Mouse (Mus musculus): Measurements from ENCODE around the gene Cluh.

DNA sequence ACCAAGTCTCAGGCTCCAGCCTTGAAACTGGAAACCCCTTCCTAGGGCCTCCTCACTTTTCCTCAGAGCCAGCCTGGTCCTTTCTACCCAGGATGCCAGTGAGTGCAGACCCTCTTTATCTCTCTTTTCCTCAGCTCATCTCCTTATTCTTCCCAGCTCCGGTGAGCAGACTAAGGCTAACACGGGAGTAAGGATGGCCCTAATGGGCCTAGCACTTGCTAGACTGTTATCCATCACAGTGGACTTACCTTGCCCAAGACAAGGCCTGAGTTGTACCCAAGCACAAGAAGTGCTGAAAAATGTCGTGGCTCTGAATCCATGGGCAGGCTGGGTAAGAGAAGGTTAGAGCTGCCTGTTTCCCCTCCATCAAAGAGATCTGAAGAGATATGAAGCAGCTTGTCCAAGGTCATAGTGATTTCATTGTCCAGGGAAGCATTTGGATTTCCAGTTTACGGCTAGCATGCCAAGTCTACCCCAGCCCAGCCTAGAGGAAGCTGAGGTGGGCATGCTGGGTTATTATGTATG lies 1.3 kb downstream of the Cluh start:
- TF ChIP-seq CHD2 (IDR thresholded peaks at IDR 0.05; ENCODE audit: low read depth, low read length) (no peak), ZC3H11A (IDR thresholded peaks at IDR 0.05; ENCODE audit: borderline replicate concordance, low read depth, low read length) (no peak), HCFC1 (IDR thresholded peaks at IDR 0.05; ENCODE audit: borderline replicate concordance, insufficient read depth, low read length) (no peak), ZNF384 (IDR thresholded peaks at IDR 0.05; ENCODE audit: low read depth, low read length) (no peak), MAFK (IDR thresholded peaks at IDR 0.05; ENCODE audit: insufficient read depth, low read depth, low read length) (no peak)
